Mouse (Mus musculus) megakaryocyte, adult 5-6 weeks (primary cell): ENCODE measurements around the gene Myof. TPM values are rescaled to one million over a fixed set of nuclear protein-coding genes. Genes with fewer than 3 reads are reported as not detected.

ENCODE experiments used
- ATAC-seq: 2 replicates; pipeline ENCODE4 v1.8.0; 2016; ENCODE audit warnings: mild to moderate bottlenecking, inconsistent platforms; ENCODE audit not compliant: poor library complexity, severe bottlenecking
- total RNA-seq, 2 experiments: library from RNA; stranded (forward) in 1 of 2; stranded (reverse) in 1 of 2; fragments of 153-499, 151-499 nt in 1 of 2; fragments of 221-1000, 200-1000 nt in 1 of 2; gene quantifications; 2 replicates each; pipeline versions ENCODE4 v1.2.3 to v1.2.4; 2015 to 2017

Myof gene
- total RNA-seq, 2 experiments from 2014 or later: 9.0 to 11.1 TPM

DNA sequence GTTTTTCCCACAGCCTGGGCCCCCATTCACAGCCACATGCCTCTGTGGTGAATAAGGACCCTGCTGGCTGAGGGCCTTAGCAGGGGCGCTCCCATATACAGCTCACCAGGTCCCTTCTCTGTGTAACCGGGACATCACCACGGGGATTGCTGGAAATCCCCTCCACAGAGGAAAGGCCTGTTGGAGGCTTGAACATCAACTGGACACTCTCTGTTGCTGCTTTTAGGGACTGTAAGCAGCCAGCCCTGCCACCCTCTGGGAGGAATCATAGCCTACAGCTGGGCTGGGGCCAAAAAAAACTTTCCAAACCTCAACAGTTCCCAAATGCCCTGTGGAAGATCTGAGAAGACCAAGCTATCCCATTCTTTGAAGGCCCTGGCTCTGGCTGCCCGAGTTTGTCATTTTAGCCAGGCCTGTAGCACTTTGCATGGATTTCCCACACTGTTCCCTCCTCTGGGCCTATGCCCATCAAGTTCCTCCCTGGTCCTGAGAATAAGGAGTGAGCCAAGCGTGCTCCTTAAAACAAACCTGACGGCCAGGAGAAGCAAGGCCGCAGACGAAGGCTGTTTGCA lies 38.5 kb downstream of the Myof start:
- ATAC-seq: no peak

DNA sequence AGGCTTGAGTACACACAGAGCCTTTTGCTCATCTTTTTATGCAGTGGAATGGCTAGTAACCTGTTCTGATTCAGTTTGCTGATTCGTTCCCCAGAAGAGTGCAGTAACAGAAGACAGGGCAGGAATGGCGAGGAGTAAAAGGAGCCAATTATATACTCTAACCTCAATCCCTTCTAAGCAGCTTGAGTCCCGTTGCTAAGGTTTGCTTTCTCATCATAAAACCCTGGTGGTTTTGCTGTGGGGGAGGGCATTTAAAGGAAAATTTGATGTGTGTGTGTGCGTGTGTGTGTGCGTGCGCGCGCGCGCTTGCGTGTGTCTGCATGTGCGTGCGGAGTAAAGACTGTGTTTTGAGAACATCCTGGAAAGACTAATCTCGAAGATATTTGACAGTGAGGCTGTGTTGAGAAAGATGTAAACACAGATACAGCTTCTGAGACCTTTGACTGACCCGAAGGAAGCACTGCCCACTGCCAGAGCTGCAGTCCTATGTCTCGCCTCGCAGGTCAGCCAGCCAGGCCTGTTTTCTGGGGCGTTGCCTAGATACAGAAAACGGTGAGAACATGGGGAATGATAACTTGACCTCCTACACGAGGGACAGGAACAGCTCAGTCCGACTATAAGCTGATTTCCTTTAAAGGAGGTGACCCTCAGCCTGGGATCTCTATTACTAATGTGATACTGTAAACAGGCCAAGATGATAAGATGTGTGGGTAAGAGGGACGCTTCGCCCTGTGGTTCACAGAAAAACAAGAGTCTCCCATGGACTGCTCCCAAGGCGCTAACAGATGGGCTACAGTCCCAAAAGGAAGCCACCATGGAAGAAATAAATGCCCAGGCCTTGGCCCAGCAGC lies 39.5 kb downstream of the Myof start:
- no peak for ATAC-seq

DNA sequence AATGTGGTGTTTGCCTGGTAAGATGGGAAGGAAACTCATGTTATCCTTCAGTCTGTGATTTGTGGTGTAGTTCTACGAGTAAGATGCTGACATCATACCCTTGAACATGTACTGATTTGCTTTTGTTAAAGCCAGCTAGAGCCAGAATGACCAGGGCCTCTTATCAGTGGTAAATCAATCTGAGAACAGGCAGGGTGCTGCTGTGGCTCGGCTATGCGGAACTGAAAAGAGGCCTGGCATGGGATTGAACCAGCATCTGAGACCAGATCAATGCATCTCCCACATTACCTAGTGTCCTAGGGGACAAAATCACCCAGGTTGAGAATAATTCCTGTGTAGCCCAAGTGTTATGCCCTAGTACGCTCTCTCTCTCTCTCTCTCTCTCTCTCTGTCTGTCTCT lies 40.6 kb downstream of the Myof start:
- no peak for ATAC-seq

DNA sequence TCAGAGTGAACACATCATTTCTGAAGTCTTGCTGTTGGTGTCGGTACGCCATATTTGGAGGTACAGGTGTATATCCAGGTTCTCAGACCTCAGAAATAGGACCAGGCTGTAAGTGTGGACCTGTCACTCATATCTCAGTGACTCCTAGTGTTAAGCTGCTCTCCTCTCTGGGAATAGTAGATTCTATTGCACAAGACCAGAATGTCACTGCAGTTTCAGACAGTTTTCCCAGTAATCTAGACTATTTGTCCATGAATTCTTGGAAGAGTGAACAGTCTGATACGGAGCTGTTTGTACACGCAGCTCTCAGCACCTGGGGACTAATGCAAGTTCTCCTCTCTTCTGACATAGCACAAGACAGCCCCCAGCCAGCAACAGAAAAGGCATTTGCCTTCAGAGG lies 42.4 kb downstream of the Myof start:
- no peak for ATAC-seq

DNA sequence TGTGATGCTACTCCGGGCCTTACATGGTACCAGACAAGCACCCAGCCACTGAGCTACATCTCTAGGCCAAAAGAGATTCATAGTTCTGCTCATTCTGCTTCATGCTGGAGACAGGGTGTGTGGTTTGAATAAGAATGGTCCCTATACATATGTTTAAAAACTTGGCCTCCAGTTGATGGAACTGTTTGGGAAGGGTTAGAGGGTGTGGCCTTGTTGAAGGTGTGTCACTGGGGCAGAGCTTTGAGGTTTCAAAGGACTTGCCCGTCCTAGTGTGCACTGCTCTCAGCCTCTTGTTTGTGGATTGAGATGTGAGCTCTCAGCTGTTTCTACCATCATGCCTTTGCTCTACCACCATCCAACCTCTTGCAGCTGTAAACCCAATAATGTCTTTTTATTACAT lies 43.4 kb downstream of the Myof start:
- ATAC-seq: no peak

- ATAC-seq: no peak
Measured at GRCm38 (mm10) chr19:37994301-37994700, 49.1 kb downstream of the Myof start.

GRCm38 (mm10) chr19:37992184-37992554 lies 51.2 kb downstream of the Myof start:
- no peak for ATAC-seq

DNA sequence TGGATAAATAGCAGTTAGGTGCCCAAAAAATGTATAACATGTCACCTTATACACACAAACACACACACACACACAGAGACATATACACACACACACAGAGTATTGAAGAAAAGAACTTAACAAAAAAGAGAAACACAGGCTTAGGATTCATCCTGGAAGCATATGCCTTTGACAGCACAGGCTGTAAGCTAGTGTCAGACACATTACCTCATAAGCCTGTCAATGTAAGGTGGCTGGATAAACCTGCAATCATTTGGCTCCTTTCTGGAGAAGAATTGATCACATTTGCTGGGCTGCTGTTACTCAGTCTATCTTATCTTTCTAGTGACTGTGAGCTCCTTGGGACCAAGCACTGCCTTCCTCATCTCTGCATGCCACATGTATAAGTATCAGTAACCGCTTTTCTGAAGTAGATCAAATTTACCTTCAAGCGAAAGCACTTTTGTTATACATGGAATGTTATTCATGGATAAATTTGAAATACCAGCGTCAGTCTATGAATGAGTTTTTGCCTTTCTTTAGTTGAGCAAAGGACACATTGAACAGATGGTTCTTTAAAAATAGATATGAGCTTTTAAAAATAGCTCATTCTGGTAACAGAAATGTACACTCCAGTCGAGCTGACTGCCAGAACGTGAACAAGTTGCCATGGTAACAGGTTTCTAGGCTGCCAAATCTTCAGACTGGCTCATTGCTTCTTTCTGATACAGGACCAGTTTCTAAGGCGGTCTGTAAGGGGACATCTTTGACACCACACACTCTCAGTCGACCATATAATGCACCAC lies 51.8 kb downstream of the Myof start:
- no peak for ATAC-seq

DNA sequence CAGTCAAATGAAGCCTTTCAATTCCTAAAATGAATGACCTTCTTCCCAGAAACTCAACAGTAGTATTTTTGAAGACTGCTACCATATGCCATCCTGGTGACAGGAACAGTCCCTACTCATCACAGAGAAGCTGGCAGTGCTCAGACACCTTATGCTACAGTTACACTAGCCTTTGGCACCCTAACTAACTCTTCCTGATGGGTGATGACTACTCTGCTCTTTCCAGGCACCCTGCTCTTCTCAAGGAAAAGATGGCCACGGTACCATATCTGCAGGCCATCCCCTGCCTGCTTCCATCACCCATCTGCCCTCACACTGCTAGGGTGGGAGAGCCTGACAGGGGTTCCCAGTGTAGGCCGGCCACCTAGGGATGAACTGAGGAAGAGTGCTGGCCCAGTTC lies 53.4 kb downstream of the Myof start:
- no peak for ATAC-seq

DNA sequence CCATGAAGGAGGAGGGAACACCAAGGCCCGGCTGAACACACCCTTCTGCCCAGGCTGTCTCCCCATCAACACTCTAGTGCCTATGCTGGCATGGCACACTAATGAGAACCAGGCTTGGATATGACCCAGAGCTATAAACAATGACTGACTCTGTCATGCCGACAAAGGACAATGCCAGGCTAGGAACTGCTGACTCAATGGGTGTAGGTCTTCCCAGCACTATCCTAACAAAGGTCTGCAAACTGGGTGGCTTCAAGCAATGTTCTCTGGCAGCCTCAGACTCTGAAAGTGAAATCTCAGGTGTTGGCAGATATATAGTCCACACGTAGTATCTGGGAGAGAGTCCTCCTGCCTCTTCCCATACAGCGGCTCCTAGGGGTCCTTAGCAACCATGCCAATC lies 55.2 kb downstream of the Myof start:
- ATAC-seq: no peak

DNA sequence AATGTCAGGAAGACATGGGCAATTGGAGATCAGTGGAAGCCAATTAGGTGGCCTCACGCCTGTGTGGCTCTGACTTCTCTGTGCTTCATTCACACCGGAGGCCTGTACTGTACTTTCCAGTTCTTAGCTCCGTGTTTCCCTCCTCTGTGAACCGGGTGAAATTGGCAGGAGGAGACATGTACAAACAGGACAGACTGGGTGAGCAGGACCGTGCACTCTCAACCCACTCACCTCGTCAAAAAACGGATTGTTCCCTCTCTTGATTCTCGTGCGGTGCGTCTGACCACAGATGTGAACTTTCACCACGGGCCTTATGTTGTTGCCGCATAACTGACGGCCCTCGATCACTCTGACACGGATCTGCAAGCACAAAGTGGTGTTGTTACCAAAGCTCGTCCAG lies 57.6 kb downstream of the Myof start:
- ATAC-seq: no peak

DNA sequence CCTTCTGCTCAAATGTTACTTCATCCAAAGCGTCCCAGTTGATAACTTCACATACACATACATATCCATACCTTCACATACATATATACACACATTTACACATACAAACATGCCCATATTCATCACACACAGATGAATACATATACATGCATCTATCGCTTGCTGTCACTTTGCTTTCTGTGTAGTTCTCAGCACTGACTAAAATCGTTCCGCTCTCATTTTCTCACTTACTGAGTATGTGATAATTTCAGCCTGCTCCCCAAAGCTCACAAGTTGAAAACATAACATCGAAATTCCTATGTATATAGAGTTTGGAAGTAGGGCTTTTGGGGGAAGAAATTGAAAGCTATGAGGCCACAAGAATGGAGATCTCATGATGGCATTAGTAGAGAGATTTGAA lies 67.4 kb downstream of the Myof start:
- ATAC-seq: no peak

DNA sequence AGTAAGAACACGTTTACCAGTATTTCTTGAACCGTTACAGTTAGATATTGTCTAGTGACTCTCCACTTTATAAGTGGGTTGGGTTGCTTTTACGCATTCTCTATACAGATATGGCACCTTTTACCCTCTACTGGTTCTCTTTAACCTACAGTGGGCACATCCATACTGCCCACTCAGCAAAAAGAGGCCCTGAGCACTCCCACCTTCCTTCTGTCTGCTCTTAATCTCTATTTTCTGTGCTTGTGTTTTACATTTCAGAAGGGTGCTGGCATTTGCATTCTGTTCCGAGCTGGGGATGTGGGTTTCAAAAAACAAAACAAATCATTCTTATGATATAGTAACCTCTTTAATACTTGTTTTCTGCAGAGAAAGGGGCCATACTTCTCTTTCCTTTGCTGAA lies 72.8 kb downstream of the Myof start:
- no peak for ATAC-seq

- no peak for ATAC-seq
Measured at GRCm38 (mm10) chr19:37970004-37970403, 73.4 kb downstream of the Myof start.

DNA sequence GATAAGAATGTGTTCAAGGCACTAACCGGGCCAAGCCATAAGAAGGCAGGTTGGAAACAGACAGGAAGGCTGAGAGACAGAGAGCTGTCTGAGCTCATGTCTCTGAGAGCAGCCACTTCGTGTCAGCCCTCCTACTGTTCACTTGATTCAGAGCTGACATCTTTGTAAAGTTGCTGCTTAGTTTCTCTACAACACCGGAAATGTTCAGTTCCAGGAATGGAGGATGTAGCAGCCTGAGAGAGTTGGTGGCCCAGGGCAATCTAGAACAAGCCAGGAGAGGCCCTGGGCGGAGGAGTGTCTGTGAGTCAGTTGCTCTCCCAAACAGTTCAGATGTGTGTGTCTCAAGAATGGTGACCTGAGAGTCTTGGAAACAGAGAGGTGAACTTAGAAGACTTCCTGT lies 77.5 kb downstream of the Myof start:
- no peak for ATAC-seq

DNA sequence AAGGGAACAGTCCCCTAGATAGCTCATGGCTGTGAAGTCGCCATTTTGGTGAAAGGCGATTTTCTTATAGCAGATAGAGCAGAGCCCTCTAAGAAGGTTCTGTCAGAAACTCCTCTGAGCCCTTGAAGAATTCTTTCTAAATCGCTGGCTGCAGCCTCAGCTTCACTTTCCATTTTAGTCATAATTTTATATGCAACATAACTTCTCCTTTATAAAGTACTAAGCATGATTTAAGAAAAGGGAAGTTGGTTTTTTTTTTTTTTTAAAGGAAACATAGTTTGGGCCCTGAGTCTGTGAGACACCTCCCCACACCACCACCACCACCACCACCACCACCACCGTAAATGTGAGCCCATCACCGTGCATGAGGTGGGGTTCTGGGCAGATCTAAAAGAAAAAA lies 80.0 kb downstream of the Myof start:
- ATAC-seq: peak; percentile 82

DNA sequence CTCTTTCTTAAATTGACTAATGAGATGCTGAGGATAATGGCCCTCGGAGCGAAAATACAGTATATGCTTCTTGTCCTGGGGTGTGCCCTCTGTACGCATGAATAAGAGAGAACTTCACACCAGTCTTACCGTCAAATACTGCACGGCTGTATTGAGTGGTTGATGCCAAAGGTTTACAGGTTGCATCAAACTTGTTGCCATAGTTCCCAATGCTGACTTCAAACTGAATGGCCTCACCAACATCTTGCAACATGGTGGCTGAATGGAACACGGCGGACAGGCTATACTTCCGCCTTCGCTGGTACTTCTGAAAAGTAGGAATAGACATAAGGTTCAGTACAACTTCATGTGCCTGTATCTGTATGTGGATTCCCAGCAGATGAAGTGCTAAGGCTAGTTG lies 82.6 kb downstream of the Myof start:
- no peak for ATAC-seq

DNA sequence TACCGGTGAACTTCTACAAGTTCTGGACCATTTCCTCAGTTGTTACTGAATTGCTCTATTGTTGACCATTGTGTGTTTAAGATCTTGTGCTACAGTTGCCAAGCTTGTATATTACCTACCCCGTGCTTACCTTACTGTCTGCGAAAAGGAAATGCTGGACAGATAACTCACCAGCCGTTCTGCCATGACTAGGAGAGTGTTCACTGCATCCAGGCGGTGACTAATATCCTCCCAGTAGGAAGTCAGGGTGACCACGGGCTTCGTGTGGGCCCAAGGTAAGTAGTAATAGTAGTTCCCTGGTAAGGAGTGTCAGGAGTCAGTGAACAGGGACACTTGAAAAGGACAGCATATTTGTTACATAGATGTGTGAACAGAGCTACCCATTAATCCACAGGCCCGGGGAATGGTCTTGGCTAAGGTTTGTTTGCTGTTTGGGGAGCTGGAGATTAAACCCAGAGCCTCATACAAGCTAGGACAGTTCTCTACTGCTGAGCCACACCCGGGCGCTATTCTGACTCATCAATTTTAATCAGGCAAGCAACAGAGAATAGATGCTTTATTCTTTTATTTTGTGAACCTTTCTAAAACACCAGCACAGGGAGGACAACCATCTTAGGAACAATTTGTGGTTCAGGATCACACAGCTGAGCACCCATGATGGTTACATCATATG lies 83.7 kb downstream of the Myof start:
- ATAC-seq: no peak

- no peak for ATAC-seq
Measured at GRCm38 (mm10) chr19:37959076-37959475, 84.3 kb downstream of the Myof start.

DNA sequence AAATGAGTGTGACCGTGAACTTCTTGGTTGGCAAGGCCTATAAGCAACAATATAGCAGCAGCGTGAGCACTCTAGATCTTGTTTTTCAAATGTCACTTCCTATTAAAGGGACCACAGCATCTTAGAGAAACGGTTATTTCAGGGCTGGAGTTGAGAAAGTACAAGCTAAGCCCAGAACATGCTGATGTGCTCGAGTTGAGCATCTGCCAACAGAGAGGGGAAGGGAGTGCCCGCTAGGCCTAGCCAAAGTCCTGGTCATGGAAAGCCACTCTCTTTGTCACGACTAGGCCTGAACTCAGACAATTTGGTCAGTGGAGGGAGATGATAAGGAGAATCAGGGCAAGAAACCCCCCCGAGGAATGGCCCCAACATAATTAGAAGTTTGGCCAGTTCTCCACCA lies 86.1 kb downstream of the Myof start:
- peak; percentile 51 for ATAC-seq

DNA sequence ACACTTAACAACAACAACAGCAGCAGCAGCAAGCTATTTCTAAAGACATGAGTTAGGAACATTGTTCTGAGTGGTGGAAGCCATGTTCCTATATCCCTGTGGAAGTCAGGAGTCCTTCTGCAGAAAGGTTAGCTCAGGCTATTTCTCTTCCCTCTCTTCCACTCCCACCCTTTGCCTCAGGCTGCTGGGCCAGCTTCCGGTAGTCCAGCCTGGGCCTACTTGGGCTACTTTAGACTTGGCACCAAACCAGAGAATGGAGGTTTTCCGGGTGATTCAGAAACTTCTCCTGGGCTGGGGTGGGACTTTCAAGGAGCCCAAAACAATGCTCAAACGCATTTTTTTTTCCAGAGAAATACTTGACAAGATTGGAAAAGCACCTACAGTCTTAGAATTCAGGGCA lies 87.4 kb downstream of the Myof start:
- ATAC-seq: no peak
